Comparison of ENCODE assay signal across 25 mouse cellular contexts in the genomic region with DNA sequence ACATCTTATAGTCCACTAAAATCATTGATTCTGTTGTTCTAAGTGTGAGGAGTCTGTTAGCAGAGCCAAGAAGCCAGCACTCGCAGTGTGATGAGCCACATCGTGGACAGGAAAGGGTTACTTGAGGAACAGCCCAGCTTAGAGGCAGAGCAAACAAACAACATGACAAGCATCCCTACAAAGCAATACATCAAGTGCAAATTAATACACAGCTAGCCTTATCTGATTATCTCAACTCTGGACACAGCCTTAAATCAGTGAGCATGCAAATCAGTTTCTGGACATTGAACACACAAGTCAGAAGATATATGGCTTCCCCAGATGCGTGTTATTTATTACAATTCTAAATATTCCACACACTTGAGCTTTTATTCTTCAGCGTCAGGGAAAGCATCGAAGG. TPM values are rescaled to one million over a fixed set of nuclear protein-coding genes. Genes with fewer than 3 reads are reported as not detected.
DNase-seq lines count a peak whose midpoint lies in the region; ATAC-seq and TF ChIP-seq lines count a peak whose summit lies in the region.
"Had no signal": no experiment of that assay in that cellular context is flagged by ENCODE, and none has a peak within 500 bp of the region (broad histone marks: within the 10 kb centered on the region; RNA-seq: fewer than 3 reads in every experiment).

No protein-coding gene starts in this region.

- H3K4me1 ChIP-seq in hindbrain, embryonic 16.5 days (ENCODE audit: control insufficient read depth, insufficient read depth, low read depth, low read length), result no peaks in the 10 kb centered on the region
- no peaks in the 10 kb centered on the region for H3K4me1 ChIP-seq in hindbrain, embryonic 10.5 days (replicated peaks)
- H3K4me1 ChIP-seq in kidney, embryonic 14.5 days (ENCODE audit: control insufficient read depth, insufficient read depth, low read length), result no peaks in the 10 kb centered on the region
- no peaks in the 10 kb centered on the region for H3K4me1 ChIP-seq in kidney, postnatal 0 days (replicated peaks; ENCODE audit: insufficient read depth, low read length)
- H3K4me1 ChIP-seq: forebrain, embryonic 10.5 days; forebrain, embryonic 13.5 days; heart, embryonic 15.5 days had no signal

- TF ChIP-seq CTCF in kidney, postnatal 0 days (IDR thresholded peaks at IDR 0.05; ENCODE audit: low read depth), result no peak

- H3K4me2 ChIP-seq in hindbrain, embryonic 16.5 days (ENCODE audit: low read length), result no peak overlapping the region
- no peak overlapping the region for H3K4me2 ChIP-seq in kidney, embryonic 14.5 days (replicated peaks; ENCODE audit: low read depth, low read length)
- no peak overlapping the region for H3K4me2 ChIP-seq in kidney, postnatal 0 days (ENCODE audit: low read length)
- H3K4me2 ChIP-seq: forebrain, embryonic 13.5 days; heart, embryonic 11.5 days; heart, embryonic 15.5 days; hindbrain, embryonic 14.5 days had no signal

- H3K27ac ChIP-seq in hindbrain, embryonic 16.5 days (ENCODE audit: low read depth, low read length), result no peak overlapping the region
- no peak overlapping the region for H3K27ac ChIP-seq in hindbrain, embryonic 10.5 days
- H3K27ac ChIP-seq in kidney, embryonic 14.5 days (ENCODE audit: low read depth, low read length), result no peak overlapping the region
- no peak overlapping the region for H3K27ac ChIP-seq in kidney, postnatal 0 days
- H3K27ac ChIP-seq: forebrain, embryonic 10.5 days; forebrain, embryonic 13.5 days; heart, embryonic 15.5 days; hindbrain, embryonic 14.5 days had no signal

- H3K36me3 ChIP-seq in hindbrain, embryonic 16.5 days (ENCODE audit: control insufficient read depth, insufficient read depth, low read length), result no peaks in the 10 kb centered on the region
- H3K36me3 ChIP-seq in hindbrain, embryonic 10.5 days, result no peaks in the 10 kb centered on the region
- H3K36me3 ChIP-seq in kidney, embryonic 14.5 days (ENCODE audit: control insufficient read depth, insufficient read depth, low read length), result no peaks in the 10 kb centered on the region
- H3K36me3 ChIP-seq in kidney, postnatal 0 days (ENCODE audit: insufficient read depth, low read length), result no peaks in the 10 kb centered on the region
- H3K36me3 ChIP-seq: forebrain, embryonic 10.5 days; G1E; heart, embryonic 15.5 days had no signal

- peak; percentile 48; the same call in 1 of the 2 replicates for ATAC-seq in hindbrain, embryonic 16.5 days
- peak; percentile 62 for ATAC-seq in kidney, embryonic 14.5 days (ENCODE audit: low FRiP score, low TSS enrichment)
- ATAC-seq in kidney, postnatal 0 days (replicated peaks; ENCODE audit: low FRiP score, low read depth), result no peak; the same call in 1 of the 2 replicates
- ATAC-seq: forebrain, embryonic 13.5 days; forebrain, embryonic 16.5 days; Patski had no signal

- H3K4me3 ChIP-seq in hindbrain, embryonic 16.5 days (ENCODE audit: low read length), result no peak overlapping the region
- H3K4me3 ChIP-seq in hindbrain, embryonic 10.5 days, result no peak overlapping the region
- H3K4me3 ChIP-seq in kidney, embryonic 14.5 days (ENCODE audit: low read length), result no peak overlapping the region
- H3K4me3 ChIP-seq in kidney, postnatal 0 days (replicated peaks; ENCODE audit: low read depth, low read length), result no peak overlapping the region
- H3K4me3 ChIP-seq: forebrain, embryonic 10.5 days; forebrain, embryonic 13.5 days; heart, embryonic 15.5 days had no signal

- no peak overlapping the region for H3K9ac ChIP-seq in hindbrain, embryonic 16.5 days (ENCODE audit: low read depth, low read length)
- H3K9ac ChIP-seq in kidney, embryonic 14.5 days (ENCODE audit: low read depth, low read length), result no peak overlapping the region
- no peak overlapping the region for H3K9ac ChIP-seq in kidney, postnatal 0 days (ENCODE audit: low read depth, low read length)
- H3K9ac ChIP-seq: forebrain, embryonic 13.5 days; heart, embryonic 15.5 days; hindbrain, embryonic 14.5 days had no signal

- 80% methylated on average over 5 of the region's 5 CpGs for WGBS in hindbrain, embryonic 16.5 days
- WGBS in hindbrain, embryonic 10.5 days, result 92% methylated on average over 5 of the region's 5 CpGs
- 44% methylated on average over 5 of the region's 5 CpGs for WGBS in kidney, embryonic 14.5 days
- WGBS in kidney, postnatal 0 days, result 41% methylated on average over 5 of the region's 5 CpGs

- H3K27me3 ChIP-seq in hindbrain, embryonic 16.5 days (replicated peaks; ENCODE audit: control insufficient read depth, insufficient read depth, low read length), result no peaks in the 10 kb centered on the region
- no peaks in the 10 kb centered on the region for H3K27me3 ChIP-seq in hindbrain, embryonic 10.5 days (ENCODE audit: insufficient read depth, poor library complexity, severe bottlenecking)
- H3K27me3 ChIP-seq in kidney, embryonic 14.5 days (ENCODE audit: control insufficient read depth, insufficient read depth, low read length), result no peaks in the 10 kb centered on the region
- H3K27me3 ChIP-seq in kidney, postnatal 0 days (ENCODE audit: insufficient read depth, low read length), result no peaks in the 10 kb centered on the region
- H3K27me3 ChIP-seq: CH12.LX; forebrain, embryonic 13.5 days; heart, embryonic 15.5 days had no signal

- H3K9me3 ChIP-seq in hindbrain, embryonic 16.5 days (ENCODE audit: control insufficient read depth, low read length), result no peaks in the 10 kb centered on the region
- no peaks in the 10 kb centered on the region for H3K9me3 ChIP-seq in hindbrain, embryonic 10.5 days
- H3K9me3 ChIP-seq in kidney, embryonic 14.5 days (ENCODE audit: control insufficient read depth, low read length), result no peaks in the 10 kb centered on the region
- no peaks in the 10 kb centered on the region for H3K9me3 ChIP-seq in kidney, postnatal 0 days (replicated peaks; ENCODE audit: low read length)
- H3K9me3 ChIP-seq: forebrain, embryonic 10.5 days; forebrain, embryonic 13.5 days; G1E; heart, embryonic 15.5 days had no signal

- no peak for DNase-seq in hindbrain, embryonic 10.5 days (ENCODE audit: low spot score)
- no peak for DNase-seq in kidney, adult 9 months
- DNase-seq in kidney, postnatal 0 days (ENCODE audit: low spot score), result peak; percentile 80
- DNase-seq in kidney, postnatal 14 days, result no peak
- DNase-seq: adrenal gland, postnatal 10 days; adrenal gland, postnatal 36 days; B cell, adult 2 months; cerebellum, adult 18-20 months; cerebellum, adult 9-10 months; cerebellum, postnatal 14 days; gastrocnemius, postnatal 10 days; gastrocnemius, postnatal 36 days; heart, postnatal 10 days; heart, postnatal 36 days had no signal

RNA-seq across cellular contexts. Expression of a gene that starts 52.4 kb away (rescaled TPM):
- 77.1 and 85.3 TPM in 2 replicates for polyA plus RNA-seq in hindbrain, embryonic 16.5 days (2015; fragmentation: Nextera tagmentation; extraction: Ambion mirVana)
- 37.6 and 38.6 TPM in 2 replicates for polyA plus RNA-seq in hindbrain, embryonic 10.5 days (2016; fragmentation: Nextera tagmentation; extraction: Ambion mirVana)
- 34.8 and 55.3 TPM in 2 replicates for polyA plus RNA-seq in kidney, embryonic 14.5 days (2014; fragmentation: Nextera tagmentation; extraction: Ambion mirVana)
- polyA plus RNA-seq in kidney, postnatal 0 days (2015; fragmentation: Nextera tagmentation; extraction: Ambion mirVana), result 30.5 and 37.0 TPM in 2 replicates
